Mouse (Mus musculus) limb, embryonic 15.5 days (tissue): ENCODE data around the gene Tada2a. TPM values are rescaled to one million over a fixed set of nuclear protein-coding genes. Genes with fewer than 3 reads are reported as not detected.
A peak's percentile ranks its signal among the peaks of the same experiment; 100 is the strongest.

Source experiments
- ATAC-seq: fragments of 200-750 bp; cut with Nextera tagmentation; 2 replicates; pipeline ENCODE4 v1.8.0; 2017; ENCODE audit warnings: low read depth, moderate TSS enrichment; ENCODE audit not compliant: insufficient number of reproducible peaks, low FRiP score, low TSS enrichment
- H3K27ac ChIP-seq: fragments of 300-500 bp; sonication (generic); 2 replicates; pipeline ENCODE4 v1.5.1; 2015; ENCODE audit warnings: moderate library complexity, mild to moderate bottlenecking, inconsistent platforms
- H3K27me3 ChIP-seq: fragments of 300-500 bp; sonication (generic); 2 replicates; pipeline ENCODE4 v1.6.1; 2015; ENCODE audit warnings: inconsistent platforms
- H3K36me3 ChIP-seq: fragments of 300-500 bp; sonication (generic); 2 replicates; pipeline ENCODE4 v1.6.1; 2015; ENCODE audit warnings: inconsistent platforms
- H3K4me1 ChIP-seq: fragments of 300-500 bp; sonication (generic); 2 replicates; pipeline ENCODE4 v1.6.1; 2015; ENCODE audit warnings: inconsistent platforms
- H3K4me2 ChIP-seq: fragments of 300-500 bp; sonication (generic); 2 replicates; pipeline ENCODE4 v1.6.1; 2015; ENCODE audit warnings: mild to moderate bottlenecking, inconsistent platforms
- H3K4me3 ChIP-seq: fragments of 300-500 bp; sonication (generic); 2 replicates; pipeline ENCODE4 v1.5.1; 2015; ENCODE audit warnings: mild to moderate bottlenecking, inconsistent platforms
- H3K9ac ChIP-seq: fragments of 300-500 bp; sonication (generic); 2 replicates; pipeline ENCODE4 v1.6.1; 2015; ENCODE audit warnings: inconsistent platforms
- H3K9me3 ChIP-seq: fragments of 300-500 bp; sonication (generic); 2 replicates; pipeline ENCODE4 v1.6.1; 2016; ENCODE audit warnings: inconsistent platforms
- WGBS: fragments of 180-500 bp; shearing (Covaris S2); methylation state at CpG from one replicate; pipeline ENCODE4 v1.1.7; 2015; 5-methylcytosine and 5-hydroxymethylcytosine counted together
- polyA plus RNA-seq: library from polyadenylated mRNA; unstranded; fragments of >200 nt; fragmentation: Nextera tagmentation; extraction: Ambion mirVana; gene quantifications from 2 replicates; pipeline ENCODE4 v1.2.1, GENCODE M21; 2015

The Tada2a gene
- polyA plus RNA-seq = 30.0 and 32.8 TPM in 2 replicates

- peak; percentile 85 for ATAC-seq
- peak within 1 kb of the TSS; percentile 83 for H3K4me2 ChIP-seq
- no peaks in the 10 kb centered on the region for H3K9me3 ChIP-seq
- peaks cover 25% of the 10 kb centered on the region for H3K36me3 ChIP-seq
- peak within 1 kb of the TSS; percentile 69 for H3K27ac ChIP-seq
- WGBS = under 1% methylated on average over 62 of the region's 83 CpGs
- peak within 1 kb of the TSS; percentile 58 for H3K4me3 ChIP-seq
- H3K27me3 ChIP-seq = no peaks in the 10 kb centered on the region
- H3K9ac ChIP-seq = peak within 1 kb of the TSS; percentile 64
- H3K4me1 ChIP-seq = peaks cover 9% of the 10 kb centered on the region
These were observed at the start of gene Tada2a, which contains the start of gene Acaca for GRCm38 (mm10) chr11:84128943-84129798. Tada2a (minus strand) TSS chr11:84129600. Acaca (plus strand) TSS chr11:84129672.

- Histone ChIP-seq H3K9me3 (no peaks in the 10 kb centered on the region), H3K27me3 (no peaks in the 10 kb centered on the region), H3K36me3 (no peaks in the 10 kb centered on the region), H3K27ac (no peak overlapping the region), H3K9ac (no peak overlapping the region; the same call in 1 of the 2 replicates), H3K4me2 (peak overlapping the region; percentile 72), H3K4me3 (peak overlapping the region; percentile 73; the same call in 1 of the 2 replicates), H3K4me1 (peaks cover 14% of the 10 kb centered on the region)
- no peak for ATAC-seq
- 42% methylated on average over 4 of the region's 4 CpGs for WGBS
These were observed 49.2 kb upstream of the Tada2a start for GRCm38 (mm10) chr11:84178571-84178970.

- no peak for ATAC-seq
- Histone ChIP-seq H3K9me3 (no peaks in the 10 kb centered on the region), H3K4me1 (no peaks in the 10 kb centered on the region), H3K36me3 (no peaks in the 10 kb centered on the region), H3K9ac (no peak overlapping the region), H3K27me3 (no peaks in the 10 kb centered on the region), H3K4me3 (no peak overlapping the region), H3K27ac (no peak overlapping the region), H3K4me2 (no peak overlapping the region)
- 75% methylated on average over 11 of the region's 11 CpGs for WGBS
These were observed 43.4 kb upstream of the Tada2a start for GRCm38 (mm10) chr11:84172539-84173435.

GRCm38 (mm10) chr11:84168701-84169288 is 39.4 kb upstream of the Tada2a start:
- Histone ChIP-seq H3K4me2 (no peak overlapping the region), H3K27me3 (no peaks in the 10 kb centered on the region), H3K4me3 (no peak overlapping the region), H3K9me3 (no peaks in the 10 kb centered on the region), H3K4me1 (no peaks in the 10 kb centered on the region), H3K9ac (no peak overlapping the region), H3K36me3 (no peaks in the 10 kb centered on the region), H3K27ac (no peak overlapping the region)
- 26% methylated on average over 7 of the region's 7 CpGs for WGBS
- ATAC-seq = no peak

- Histone ChIP-seq H3K27ac (no peak within 1 kb of the TSS), H3K4me3 (no peak within 1 kb of the TSS), H3K9ac (no peak within 1 kb of the TSS), H3K9me3 (no peaks in the 10 kb centered on the region), H3K4me1 (no peaks in the 10 kb centered on the region), H3K36me3 (no peaks in the 10 kb centered on the region), H3K27me3 (no peaks in the 10 kb centered on the region), H3K4me2 (no peak within 1 kb of the TSS)
- ATAC-seq = no peak
- WGBS = 84% methylated on average over 5 of the region's 5 CpGs
These were observed 37.7 kb upstream of the Tada2a start, which contains the start of gene Gm11437 for GRCm38 (mm10) chr11:84167046-84167526. Gm11437 (minus strand) TSS chr11:84167476.

- H3K4me2 ChIP-seq = no peak overlapping the region
- H3K9ac ChIP-seq = no peak overlapping the region
- H3K4me1 ChIP-seq = no peaks in the 10 kb centered on the region
- no peak for ATAC-seq
- no peaks in the 10 kb centered on the region for H3K36me3 ChIP-seq
- no peak overlapping the region for H3K27ac ChIP-seq
- H3K4me3 ChIP-seq = no peak overlapping the region
- H3K27me3 ChIP-seq = no peaks in the 10 kb centered on the region
- H3K9me3 ChIP-seq = no peaks in the 10 kb centered on the region
- 63% methylated on average over 4 of the region's 4 CpGs for WGBS
These were observed 35.2 kb upstream of the Tada2a start for GRCm38 (mm10) chr11:84164561-84164960.

GRCm38 (mm10) chr11:84164123-84164522 is 34.7 kb upstream of the Tada2a start:
- 80% methylated on average over 6 of the region's 6 CpGs for WGBS
- H3K27me3 ChIP-seq = no peaks in the 10 kb centered on the region
- no peaks in the 10 kb centered on the region for H3K36me3 ChIP-seq
- no peaks in the 10 kb centered on the region for H3K4me1 ChIP-seq
- no peak for ATAC-seq
- H3K9ac ChIP-seq = no peak overlapping the region
- no peak overlapping the region for H3K4me2 ChIP-seq
- no peak overlapping the region for H3K27ac ChIP-seq
- no peak overlapping the region for H3K4me3 ChIP-seq
- no peaks in the 10 kb centered on the region for H3K9me3 ChIP-seq

GRCm38 (mm10) chr11:84156535-84157262 is 27.3 kb upstream of the Tada2a start:
- no peak for ATAC-seq
- no peak overlapping the region for H3K27ac ChIP-seq
- 85% methylated on average over 4 of the region's 4 CpGs for WGBS
- H3K9ac ChIP-seq = no peak overlapping the region
- no peak overlapping the region for H3K4me2 ChIP-seq
- no peaks in the 10 kb centered on the region for H3K27me3 ChIP-seq
- no peaks in the 10 kb centered on the region for H3K4me1 ChIP-seq
- H3K9me3 ChIP-seq = no peaks in the 10 kb centered on the region
- H3K4me3 ChIP-seq = no peak overlapping the region
- no peaks in the 10 kb centered on the region for H3K36me3 ChIP-seq

- Histone ChIP-seq H3K4me1 (no peaks in the 10 kb centered on the region), H3K4me2 (no peak overlapping the region), H3K27ac (no peak overlapping the region), H3K4me3 (no peak overlapping the region), H3K9me3 (no peaks in the 10 kb centered on the region), H3K27me3 (no peaks in the 10 kb centered on the region), H3K9ac (no peak overlapping the region), H3K36me3 (no peaks in the 10 kb centered on the region)
- WGBS = 62% methylated on average over 2 of the region's 2 CpGs
- no peak for ATAC-seq
These were observed 21.5 kb upstream of the Tada2a start for GRCm38 (mm10) chr11:84150884-84151283.

GRCm38 (mm10) chr11:84146081-84146480 is 16.7 kb upstream of the Tada2a start:
- H3K4me1 ChIP-seq = no peaks in the 10 kb centered on the region
- H3K4me2 ChIP-seq = no peak overlapping the region
- H3K9me3 ChIP-seq = no peaks in the 10 kb centered on the region
- ATAC-seq = no peak
- no peaks in the 10 kb centered on the region for H3K36me3 ChIP-seq
- WGBS = 71% methylated on average over 3 of the region's 3 CpGs
- no peak overlapping the region for H3K27ac ChIP-seq
- no peak overlapping the region for H3K4me3 ChIP-seq
- no peak overlapping the region for H3K9ac ChIP-seq
- H3K27me3 ChIP-seq = no peaks in the 10 kb centered on the region

- no peaks in the 10 kb centered on the region for H3K9me3 ChIP-seq
- H3K4me3 ChIP-seq = no peak overlapping the region
- no peaks in the 10 kb centered on the region for H3K27me3 ChIP-seq
- H3K4me1 ChIP-seq = no peaks in the 10 kb centered on the region
- no peak overlapping the region for H3K4me2 ChIP-seq
- no peak for ATAC-seq
- no peak overlapping the region for H3K9ac ChIP-seq
- H3K27ac ChIP-seq = no peak overlapping the region
- H3K36me3 ChIP-seq = no peaks in the 10 kb centered on the region
- WGBS = 73% methylated on average over 10 of the region's 10 CpGs
These were observed 15.9 kb upstream of the Tada2a start for GRCm38 (mm10) chr11:84145201-84145798.
